Mouse (Mus musculus) cerebellum, postnatal 25 days (tissue): Measurements from ENCODE around the gene Sp1.

Source experiments
- DNase-seq, 2 experiments: peaks; one replicate each; pipeline ENCODE4 v3.0.0; 2021; ENCODE audit warnings: mixed read lengths in 2 of 2

Gene Sp1

DNA sequence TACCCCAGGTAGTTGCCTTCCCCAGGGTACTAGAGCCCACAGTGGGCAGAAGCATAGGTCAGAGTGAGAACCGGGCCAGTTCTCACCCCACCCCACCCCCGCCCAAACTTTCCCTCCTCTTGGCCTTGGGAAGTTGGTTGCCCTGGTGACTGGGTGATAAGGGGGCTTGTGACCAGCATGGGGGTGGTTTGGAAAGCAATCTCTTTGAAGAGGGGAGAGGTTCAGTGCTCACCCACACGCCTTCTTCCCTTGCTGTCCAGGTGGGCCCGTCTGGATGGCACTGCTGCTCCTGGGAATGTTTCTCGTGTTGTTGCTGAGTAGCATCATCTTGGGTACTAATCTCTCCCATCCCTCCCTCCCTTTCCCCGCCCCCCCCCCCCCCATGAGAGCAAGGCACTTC lies 40.5 kb downstream of the Sp1 start:
- no peak for DNase-seq

GRCm38 (mm10) chr15:102449366-102449765 lies 43.4 kb downstream of the Sp1 start:
- DNase-seq, result no peak

- no peak for DNase-seq
Measured at GRCm38 (mm10) chr15:102450928-102451327, 45.0 kb downstream of the Sp1 start.

DNA sequence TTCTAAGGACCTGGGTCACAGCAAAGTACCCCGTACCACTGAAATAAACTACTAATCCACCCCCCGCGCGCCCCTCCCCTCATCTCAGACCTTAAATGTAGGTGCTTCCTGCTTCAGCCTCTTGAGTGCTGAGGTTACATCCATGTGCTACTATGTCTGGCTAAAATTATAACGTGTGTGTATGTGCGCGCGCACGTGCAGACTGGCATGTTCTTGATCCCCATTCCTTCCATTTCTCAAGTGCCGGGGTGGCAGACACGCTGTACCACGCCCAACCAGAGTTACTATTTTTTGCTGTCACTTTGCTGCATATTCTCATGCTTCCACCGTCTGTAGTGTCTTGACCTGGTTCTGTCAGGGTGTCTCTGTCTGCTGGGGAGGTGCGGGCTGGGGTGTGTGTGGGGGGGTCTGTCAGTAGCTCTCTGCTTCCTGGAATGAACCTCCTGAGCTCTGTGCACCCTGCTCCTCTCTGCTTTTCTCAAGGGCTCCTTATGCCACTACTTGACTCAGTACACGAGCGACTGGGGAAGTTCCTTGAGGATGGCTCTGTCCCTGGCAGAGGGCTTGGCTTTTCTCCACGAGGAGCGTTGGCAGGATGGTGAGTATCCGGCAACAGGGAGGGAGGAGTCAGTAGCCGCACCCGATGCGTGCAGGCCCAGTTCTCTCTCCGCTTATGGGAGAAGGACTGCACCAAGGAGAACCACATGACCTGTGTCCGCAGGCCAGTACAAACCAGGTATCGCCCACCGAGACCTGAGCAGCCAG lies 45.9 kb downstream of the Sp1 start:
- peak in 1 of 2 experiments; percentile 46 for DNase-seq

GRCm38 (mm10) chr15:102455993-102456392 lies 50.0 kb downstream of the Sp1 start:
- DNase-seq, result peak; percentile 29 to 49

DNA sequence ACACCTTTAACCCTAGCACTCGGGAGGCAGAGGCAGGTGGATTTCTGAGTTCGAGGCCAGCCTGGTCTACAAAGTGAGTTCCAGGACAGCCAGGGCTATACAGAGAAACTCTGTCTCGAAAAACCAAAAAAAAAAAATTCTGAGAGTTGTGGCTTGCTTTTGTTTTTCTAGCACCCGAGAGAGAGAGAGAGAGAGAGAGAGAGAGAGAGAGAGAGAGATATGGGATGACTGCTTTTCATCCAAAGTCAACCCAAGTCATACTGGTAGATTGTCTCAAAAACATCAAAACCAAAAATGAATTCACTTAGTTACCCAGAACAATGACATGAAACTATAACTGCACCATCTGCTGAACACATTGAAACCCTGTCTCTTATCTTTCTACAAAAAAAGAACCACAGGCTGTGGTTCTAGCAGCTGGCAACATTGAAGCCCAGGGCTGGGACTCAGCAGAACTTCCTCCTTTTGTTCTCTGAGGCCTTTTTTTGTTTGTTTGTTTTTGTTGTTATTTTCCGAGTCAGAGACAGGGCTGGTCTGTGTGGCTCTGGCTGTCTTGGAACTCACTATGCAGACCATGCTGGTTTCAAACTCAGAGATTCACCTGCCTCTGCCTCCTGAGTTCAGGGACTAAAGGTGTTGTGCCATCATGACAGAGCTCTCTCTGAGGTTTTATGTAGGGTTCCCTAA lies 52.2 kb downstream of the Sp1 start:
- DNase-seq, result no peak

GRCm38 (mm10) chr15:102458904-102459317 lies 53.0 kb downstream of the Sp1 start, which contains the start of gene Prr13:
Gene Prr13 (plus strand): TSS chr15:102459028.
- DNase-seq, result peak; percentile 93 to 96

GRCm38 (mm10) chr15:102459381-102459780 lies 53.4 kb downstream of the Sp1 start:
- no peak for DNase-seq

DNA sequence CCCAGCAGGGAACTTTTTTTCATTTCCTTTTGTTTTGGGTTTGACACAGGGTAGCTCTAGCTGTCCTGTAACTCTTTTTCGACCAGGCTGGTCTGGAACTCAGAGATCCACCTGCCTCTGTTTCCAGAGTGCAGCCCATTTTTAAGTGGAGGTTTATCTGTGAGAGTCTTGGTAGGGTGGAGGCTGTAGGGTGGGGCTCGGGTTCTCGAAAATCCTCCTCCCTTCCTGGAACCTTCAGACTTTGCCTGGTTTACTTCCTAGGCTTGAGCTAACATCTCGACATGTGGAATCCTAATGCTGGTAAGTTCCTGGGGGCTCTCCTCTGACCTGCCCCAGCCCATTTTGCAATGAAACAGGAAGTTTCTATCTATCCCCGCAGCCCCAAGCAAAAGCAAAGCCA lies 53.9 kb downstream of the Sp1 start:
- DNase-seq, result no peak

- DNase-seq, result peak; percentile 29 to 34
Measured at GRCm38 (mm10) chr15:102460409-102460808, 54.5 kb downstream of the Sp1 start.

GRCm38 (mm10) chr15:102460971-102461370 lies 55.0 kb downstream of the Sp1 start:
- no peak for DNase-seq

DNA sequence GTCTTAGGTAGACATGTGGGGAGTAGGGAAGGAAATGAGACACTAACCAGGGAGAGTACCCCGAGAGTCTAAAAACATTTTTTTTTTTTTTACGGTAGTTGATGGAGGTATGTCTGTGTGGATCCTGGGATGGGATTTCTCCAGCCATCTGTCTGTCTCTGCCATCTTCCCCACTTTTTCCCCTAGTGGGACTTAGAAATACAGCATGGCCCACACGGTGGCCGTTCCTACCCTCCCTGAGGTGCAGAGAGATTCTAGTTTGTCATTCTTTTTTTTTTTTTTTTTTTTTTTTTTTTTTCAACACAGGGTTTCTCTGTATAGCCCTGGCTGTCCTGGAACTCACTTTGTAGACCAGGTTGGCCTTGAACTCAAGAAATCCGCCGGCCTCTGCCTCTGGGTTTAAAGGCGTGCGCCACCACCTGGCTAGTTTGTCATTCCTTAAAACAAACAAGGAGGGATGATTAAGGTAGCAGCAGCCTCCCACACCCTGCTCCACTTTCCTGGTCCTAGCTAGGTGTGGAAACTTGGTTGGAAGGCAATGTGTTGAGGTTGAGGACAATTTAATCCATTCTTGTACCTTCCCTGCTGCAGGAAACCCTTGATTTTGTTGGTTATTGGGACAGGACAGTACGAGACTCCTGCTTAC lies 55.6 kb downstream of the Sp1 start:
- no peak for DNase-seq

DNA sequence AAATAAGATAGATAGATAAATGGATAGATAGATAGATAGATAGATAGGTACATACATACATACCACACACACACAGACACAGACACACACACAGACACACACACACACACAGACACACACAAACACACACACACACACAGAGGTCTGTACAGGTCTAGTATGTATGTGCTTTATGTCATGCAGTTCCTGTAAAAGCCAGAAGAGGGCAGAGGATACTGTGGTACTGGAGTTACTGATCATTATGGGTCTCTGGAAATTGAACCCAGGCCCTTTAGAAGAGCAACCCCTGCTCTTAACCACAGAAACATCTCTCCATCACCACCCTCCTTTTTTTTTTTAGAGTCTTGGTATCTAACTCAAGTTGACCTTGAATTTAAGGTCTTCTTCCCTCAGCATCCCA lies 57.7 kb downstream of the Sp1 start:
- DNase-seq, result no peak

DNA sequence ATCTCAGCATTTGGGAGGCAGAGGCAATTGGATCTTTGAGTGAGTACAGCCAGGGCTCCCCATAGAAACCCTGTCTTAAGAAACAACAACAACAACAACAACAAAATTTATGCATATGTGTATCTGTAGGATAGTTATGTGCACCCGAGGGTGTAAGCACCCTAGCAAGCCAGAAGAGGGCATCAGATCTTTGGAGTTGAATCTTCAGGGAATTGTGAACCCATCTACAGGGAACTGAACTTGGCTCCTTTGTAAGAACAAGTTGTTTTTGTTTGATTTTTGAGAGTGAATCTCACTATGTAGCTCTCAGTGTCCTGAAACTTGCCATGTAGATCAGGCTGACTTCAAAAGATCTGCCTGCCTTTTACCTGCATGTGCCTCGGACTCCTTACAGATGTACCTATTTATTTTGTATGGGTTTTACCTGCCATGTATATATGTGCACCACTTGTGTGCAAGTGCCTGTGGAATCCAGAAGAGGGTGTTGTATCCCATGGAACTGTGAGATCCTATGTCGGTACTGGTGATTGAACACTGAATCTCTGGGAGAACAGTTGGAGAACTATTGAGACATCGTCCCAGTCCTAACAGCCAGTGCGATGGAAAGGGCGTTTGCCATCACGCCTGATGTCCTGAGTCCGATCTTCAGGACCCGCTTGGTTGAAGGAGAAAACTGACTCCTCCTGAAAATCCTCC lies 62.9 kb downstream of the Sp1 start:
- no peak for DNase-seq

DNA sequence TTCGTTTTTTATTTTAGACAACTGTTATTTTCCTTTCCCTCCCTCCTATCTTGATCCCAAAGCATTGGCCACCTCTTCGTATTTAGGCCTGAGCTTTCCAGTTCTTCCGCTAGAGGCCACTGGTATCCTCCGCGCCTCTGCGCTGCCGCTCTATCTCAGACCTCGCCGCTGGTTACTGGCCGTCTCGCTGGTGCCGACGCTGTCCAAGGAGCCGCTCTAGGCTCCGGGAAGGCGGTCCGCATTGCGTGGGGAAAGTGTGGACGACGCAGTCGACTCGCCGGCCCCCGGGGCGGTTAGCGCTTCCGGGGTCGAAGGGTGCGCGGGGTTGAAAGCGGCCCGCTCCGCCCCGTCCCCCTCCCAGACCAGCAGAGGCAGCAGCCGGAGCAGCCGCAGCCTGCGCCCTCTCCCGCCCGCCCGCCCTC lies 64.3 kb downstream of the Sp1 start, which contains the start of gene Pcbp2:
Gene Pcbp2, plus strand, starts transcription at position 357 of the 422 bp plus-strand sequence.
- DNase-seq, result peak; percentile 96 to 98

GRCm38 (mm10) chr15:102470605-102471294 lies 64.8 kb downstream of the Sp1 start:
- peak; percentile 91 to 96 for DNase-seq

DNA sequence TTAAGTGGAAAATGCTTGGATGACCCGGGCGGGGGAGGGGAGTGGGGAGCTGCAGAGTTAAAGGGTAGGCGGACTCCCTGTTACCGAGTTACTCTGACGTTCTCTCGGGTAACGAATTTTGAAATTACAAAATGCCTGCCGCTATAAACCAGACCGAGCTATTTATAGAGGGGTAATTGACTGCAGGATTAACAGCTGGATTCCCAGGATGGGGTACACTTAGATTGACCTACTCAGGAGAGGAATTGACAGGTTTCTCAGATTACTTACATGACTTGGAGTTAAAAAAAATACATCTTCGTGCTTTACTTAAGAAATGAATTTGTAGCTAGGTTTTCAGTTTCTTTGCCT lies 65.3 kb downstream of the Sp1 start:
- DNase-seq, result no peak

DNA sequence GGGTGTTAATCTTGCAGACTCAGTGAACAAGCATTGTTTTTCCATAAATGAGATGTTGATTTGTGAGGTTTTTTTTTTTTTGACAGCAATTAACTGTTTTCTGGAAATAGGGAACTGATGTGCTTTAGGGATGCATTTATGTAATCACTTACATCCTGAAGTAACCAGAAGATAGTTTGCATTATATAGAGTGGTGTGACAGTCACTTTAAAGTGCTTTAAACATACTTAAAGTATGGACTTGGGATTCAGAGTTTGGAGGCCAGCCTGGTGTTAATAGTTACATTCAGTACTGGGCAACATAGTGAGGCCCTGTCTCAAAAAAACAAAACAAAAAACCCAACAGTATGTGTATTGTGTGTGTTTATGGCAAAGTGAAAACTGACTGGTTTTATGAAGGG lies 65.8 kb downstream of the Sp1 start:
- no peak for DNase-seq

- DNase-seq, result peak in 1 of 2 experiments; percentile 38
Measured at GRCm38 (mm10) chr15:102473246-102473645, 67.3 kb downstream of the Sp1 start.

DNA sequence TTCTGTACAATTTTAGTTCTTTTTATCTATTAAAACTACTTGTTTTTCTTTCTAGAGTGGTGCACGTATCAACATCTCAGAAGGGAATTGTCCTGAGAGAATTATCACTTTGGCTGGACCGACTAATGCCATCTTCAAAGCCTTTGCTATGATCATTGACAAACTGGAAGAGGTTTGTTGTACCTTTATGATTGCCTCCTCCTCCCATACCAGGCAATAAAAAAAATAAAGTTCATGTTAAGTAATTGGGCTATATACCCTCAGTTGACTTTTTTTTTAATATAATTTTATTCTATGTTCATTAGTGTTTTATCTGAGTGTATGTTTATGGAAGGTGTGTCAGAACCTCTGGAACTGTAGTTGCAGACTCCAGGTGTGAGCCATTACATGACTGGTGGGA lies 68.6 kb downstream of the Sp1 start:
- no peak for DNase-seq

DNA sequence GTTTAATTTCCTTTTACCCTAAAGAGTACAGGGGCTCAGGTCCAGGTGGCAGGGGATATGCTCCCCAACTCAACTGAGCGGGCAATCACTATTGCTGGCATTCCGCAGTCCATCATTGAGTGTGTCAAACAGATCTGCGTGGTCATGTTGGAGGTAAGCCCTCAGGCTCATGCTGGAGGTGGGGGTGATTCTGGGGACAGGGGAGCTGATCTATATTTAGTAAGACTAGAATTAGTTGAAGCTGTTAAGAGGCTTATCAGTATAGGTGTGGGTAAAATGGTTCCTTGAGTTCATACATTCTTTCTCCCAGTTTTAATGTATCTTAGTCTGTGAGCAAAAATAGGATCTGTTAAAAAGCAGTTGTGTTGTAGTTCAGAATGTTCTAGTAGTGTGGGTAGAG lies 77.2 kb downstream of the Sp1 start:
- DNase-seq, result no peak

- no peak for DNase-seq
Measured at GRCm38 (mm10) chr15:102485853-102486252, 79.9 kb downstream of the Sp1 start.
